Mouse (Mus musculus): Measurements from ENCODE around the gene Ctbp2. TPM values are rescaled to one million over a fixed set of nuclear protein-coding genes. Genes with fewer than 3 reads are reported as not detected.

Gene Ctbp2
- polyA plus RNA-seq, 1 experiment from 2014 or later: 60.2 TPM

- Histone ChIP-seq H3K36me3 (replicated peaks) (no peaks in the 10 kb centered on the region), H3K4me3 (no peak overlapping the region), H3K4me2 (no peak overlapping the region), H3K4me1 (peaks cover 60% of the 10 kb centered on the region), H3K9ac (no peak overlapping the region), H3K9me3 (no peaks in the 10 kb centered on the region), H3K27ac (peak overlapping the region; percentile 51), H3K27me3 (replicated peaks) (no peaks in the 10 kb centered on the region)
- no peak for ATAC-seq (replicated peaks)
- 17% methylated on average over 4 of the region's 4 CpGs for WGBS
These were observed 51.6 kb downstream of the Ctbp2 start for GRCm38 (mm10) chr7:133072535-133072934.

GRCm38 (mm10) chr7:133067321-133067841 is 56.8 kb downstream of the Ctbp2 start:
- Histone ChIP-seq H3K27me3 (replicated peaks) (no peaks in the 10 kb centered on the region), H3K4me1 (peaks cover 49% of the 10 kb centered on the region), H3K4me2 (no peak overlapping the region), H3K36me3 (replicated peaks) (no peaks in the 10 kb centered on the region), H3K27ac (peak overlapping the region; percentile 28), H3K4me3 (no peak overlapping the region), H3K9ac (no peak overlapping the region), H3K9me3 (no peaks in the 10 kb centered on the region)
- 37% methylated on average over 7 of the region's 7 CpGs for WGBS
- peak; percentile 41; the same call in 1 of the 2 replicates for ATAC-seq (replicated peaks)

GRCm38 (mm10) chr7:133066776-133067175 is 57.4 kb downstream of the Ctbp2 start:
- Histone ChIP-seq H3K9ac (no peak overlapping the region), H3K4me3 (no peak overlapping the region), H3K9me3 (no peaks in the 10 kb centered on the region), H3K4me2 (no peak overlapping the region), H3K36me3 (replicated peaks) (no peaks in the 10 kb centered on the region), H3K4me1 (peaks cover 43% of the 10 kb centered on the region), H3K27ac (peak overlapping the region; percentile 42), H3K27me3 (replicated peaks) (no peaks in the 10 kb centered on the region)
- ATAC-seq (replicated peaks): peak; percentile 27; the same call in 1 of the 2 replicates
- 14% methylated on average over 6 of the region's 6 CpGs for WGBS

- H3K4me3 ChIP-seq: no peak overlapping the region
- no peaks in the 10 kb centered on the region for H3K27me3 ChIP-seq (replicated peaks)
- H3K27ac ChIP-seq: no peak overlapping the region
- ATAC-seq (replicated peaks): no peak
- H3K4me1 ChIP-seq: peaks cover 31% of the 10 kb centered on the region
- no peaks in the 10 kb centered on the region for H3K36me3 ChIP-seq (replicated peaks)
- H3K9ac ChIP-seq: no peak overlapping the region
- H3K9me3 ChIP-seq: no peaks in the 10 kb centered on the region
- no peak overlapping the region for H3K4me2 ChIP-seq
- WGBS: 94% methylated on average over 3 of the region's 3 CpGs
These were observed 62.1 kb downstream of the Ctbp2 start for GRCm38 (mm10) chr7:133062055-133062454.

GRCm38 (mm10) chr7:133060170-133060569 is 64.0 kb downstream of the Ctbp2 start:
- Histone ChIP-seq H3K4me1 (peaks cover 17% of the 10 kb centered on the region), H3K4me2 (no peak overlapping the region), H3K9ac (no peak overlapping the region), H3K27ac (no peak overlapping the region), H3K36me3 (replicated peaks) (no peaks in the 10 kb centered on the region), H3K4me3 (no peak overlapping the region), H3K27me3 (replicated peaks) (no peaks in the 10 kb centered on the region), H3K9me3 (no peaks in the 10 kb centered on the region)
- ATAC-seq (replicated peaks): no peak
- WGBS: 88% methylated on average over 6 of the region's 6 CpGs

GRCm38 (mm10) chr7:133059517-133060104 is 64.5 kb downstream of the Ctbp2 start:
- H3K36me3 ChIP-seq (replicated peaks): no peaks in the 10 kb centered on the region
- no peaks in the 10 kb centered on the region for H3K9me3 ChIP-seq
- no peaks in the 10 kb centered on the region for H3K27me3 ChIP-seq (replicated peaks)
- H3K9ac ChIP-seq: peak overlapping the region; percentile 9; the same call in 1 of the 2 replicates
- peaks cover 17% of the 10 kb centered on the region for H3K4me1 ChIP-seq
- H3K4me2 ChIP-seq: no peak overlapping the region
- no peak overlapping the region for H3K4me3 ChIP-seq
- ATAC-seq (replicated peaks): no peak
- H3K27ac ChIP-seq: peak overlapping the region; percentile 17; the same call in 1 of the 2 replicates
- 51% methylated on average over 9 of the region's 9 CpGs for WGBS

- Histone ChIP-seq H3K36me3 (replicated peaks) (no peaks in the 10 kb centered on the region), H3K4me2 (no peak overlapping the region), H3K27ac (peak overlapping the region; percentile 17; the same call in 1 of the 2 replicates), H3K4me1 (peaks cover 17% of the 10 kb centered on the region), H3K9me3 (no peaks in the 10 kb centered on the region), H3K9ac (no peak overlapping the region; the same call in 1 of the 2 replicates), H3K27me3 (replicated peaks) (no peaks in the 10 kb centered on the region), H3K4me3 (no peak overlapping the region)
- no peak for ATAC-seq (replicated peaks)
- WGBS: 75% methylated on average over 6 of the region's 6 CpGs
These were observed 65.0 kb downstream of the Ctbp2 start for GRCm38 (mm10) chr7:133059150-133059509.

GRCm38 (mm10) chr7:133058496-133059149 is 65.5 kb downstream of the Ctbp2 start:
- no peaks in the 10 kb centered on the region for H3K27me3 ChIP-seq (replicated peaks)
- H3K27ac ChIP-seq: no peak overlapping the region
- no peak for ATAC-seq (replicated peaks)
- H3K9me3 ChIP-seq: no peaks in the 10 kb centered on the region
- H3K4me1 ChIP-seq: peaks cover 17% of the 10 kb centered on the region
- H3K4me2 ChIP-seq: no peak overlapping the region
- no peaks in the 10 kb centered on the region for H3K36me3 ChIP-seq (replicated peaks)
- 94% methylated on average over 12 of the region's 12 CpGs for WGBS
- H3K4me3 ChIP-seq: no peak overlapping the region
- H3K9ac ChIP-seq: no peak overlapping the region

GRCm38 (mm10) chr7:133056924-133057323 is 67.2 kb downstream of the Ctbp2 start:
- Histone ChIP-seq H3K4me1 (peaks cover 17% of the 10 kb centered on the region), H3K27me3 (replicated peaks) (no peaks in the 10 kb centered on the region), H3K4me3 (no peak overlapping the region), H3K9me3 (no peaks in the 10 kb centered on the region), H3K27ac (no peak overlapping the region), H3K36me3 (replicated peaks) (no peaks in the 10 kb centered on the region), H3K4me2 (no peak overlapping the region), H3K9ac (no peak overlapping the region)
- WGBS: 92% methylated on average over 8 of the region's 8 CpGs
- ATAC-seq (replicated peaks): no peak

- no peaks in the 10 kb centered on the region for H3K27me3 ChIP-seq (replicated peaks)
- WGBS: 98% methylated on average over 5 of the region's 5 CpGs
- ATAC-seq (replicated peaks): no peak
These were observed 69.7 kb downstream of the Ctbp2 start for GRCm38 (mm10) chr7:133054486-133054885.

GRCm38 (mm10) chr7:133053757-133054156 is 70.4 kb downstream of the Ctbp2 start:
- Histone ChIP-seq H3K9me3 (no peaks in the 10 kb centered on the region), H3K4me2 (no peak overlapping the region), H3K27me3 (replicated peaks) (no peaks in the 10 kb centered on the region), H3K36me3 (replicated peaks) (no peaks in the 10 kb centered on the region), H3K4me1 (0 out of 2 replicates have a peak, but pooled peaks cover under 1% of the 10 kb centered on the region), H3K27ac (no peak overlapping the region), H3K9ac (no peak overlapping the region), H3K4me3 (no peak overlapping the region)
- ATAC-seq (replicated peaks): no peak
- 57% methylated on average over 9 of the region's 9 CpGs for WGBS

More at GRCm38 (mm10) chr7:133054486-133054885, 69.7 kb downstream of the Ctbp2 start:
- Histone ChIP-seq H3K4me1 (peaks cover 7% of the 10 kb centered on the region), H3K4me3 (no peak overlapping the region), H3K9me3 (no peaks in the 10 kb centered on the region), H3K36me3 (replicated peaks) (no peaks in the 10 kb centered on the region), H3K9ac (no peak overlapping the region), H3K4me2 (no peak overlapping the region), H3K27ac (no peak overlapping the region)

GRCm38 (mm10) chr7:133052819-133053218 is 71.3 kb downstream of the Ctbp2 start:
- Histone ChIP-seq H3K9me3 (no peaks in the 10 kb centered on the region), H3K36me3 (replicated peaks) (no peaks in the 10 kb centered on the region), H3K27me3 (replicated peaks) (no peaks in the 10 kb centered on the region), H3K27ac (no peak overlapping the region), H3K4me3 (no peak overlapping the region), H3K4me2 (no peak overlapping the region), H3K9ac (no peak overlapping the region), H3K4me1 (no peaks in the 10 kb centered on the region)
- WGBS: 83% methylated on average over 8 of the region's 8 CpGs
- ATAC-seq (replicated peaks): no peak
